Mouse (Mus musculus) heart, adult 8-10 months (tissue): ENCODE measurements around the gene Ibsp. TPM values are rescaled to one million over a fixed set of nuclear protein-coding genes. Genes with fewer than 3 reads are reported as not detected.

Experiments used
- DNase-seq: peaks from one replicate; pipeline ENCODE4 v3.0.0; 2022; ENCODE audit warnings: low spot score
- total RNA-seq, 4 experiments: library from RNA; stranded (reverse); gene quantifications; 2 replicates each; pipeline ENCODE4 v1.2.4; 2022

The Ibsp gene
- not detected for total RNA-seq

GRCm38 (mm10) chr5:104298994-104299393, at the start of gene Ibsp:
TSS of gene Ibsp (plus strand) at chr5:104299171.
- no peak for DNase-seq

- no peak for DNase-seq
Measured at GRCm38 (mm10) chr5:104251811-104252210, 47.2 kb upstream of the Ibsp start.

GRCm38 (mm10) chr5:104256585-104256984, 42.4 kb upstream of the Ibsp start:
- DNase-seq = no peak

GRCm38 (mm10) chr5:104261908-104262461, 37.0 kb upstream of the Ibsp start:
- no peak for DNase-seq

- no peak for DNase-seq
Measured at GRCm38 (mm10) chr5:104263014-104263776, 35.8 kb upstream of the Ibsp start.

GRCm38 (mm10) chr5:104294201-104294600, 4.8 kb upstream of the Ibsp start:
- no peak for DNase-seq

GRCm38 (mm10) chr5:104314073-104314472, 15.1 kb downstream of the Ibsp start:
- DNase-seq = no peak

GRCm38 (mm10) chr5:104325029-104325428, 26.1 kb downstream of the Ibsp start, which contains the start of gene Mepe:
TSS of gene Mepe (plus strand) at chr5:104325329.
- DNase-seq = no peak

GRCm38 (mm10) chr5:104326884-104327283, 27.9 kb downstream of the Ibsp start:
- DNase-seq = no peak

- no peak for DNase-seq
Measured at GRCm38 (mm10) chr5:104327389-104327788, 28.4 kb downstream of the Ibsp start.

- DNase-seq = no peak
Measured at GRCm38 (mm10) chr5:104327876-104328275, 28.9 kb downstream of the Ibsp start.

GRCm38 (mm10) chr5:104328317-104328850, 29.4 kb downstream of the Ibsp start:
- no peak for DNase-seq

GRCm38 (mm10) chr5:104329381-104329780, 30.4 kb downstream of the Ibsp start:
- no peak for DNase-seq

GRCm38 (mm10) chr5:104330088-104330487, 31.1 kb downstream of the Ibsp start:
- no peak for DNase-seq

- DNase-seq = no peak
Measured at GRCm38 (mm10) chr5:104332296-104332695, 33.3 kb downstream of the Ibsp start.

- DNase-seq = peak; percentile 71
Measured at GRCm38 (mm10) chr5:104333231-104333640, 34.3 kb downstream of the Ibsp start.

GRCm38 (mm10) chr5:104333643-104334042, 34.7 kb downstream of the Ibsp start:
- DNase-seq = no peak

- DNase-seq = no peak
Measured at GRCm38 (mm10) chr5:104334516-104334915, 35.5 kb downstream of the Ibsp start.

- DNase-seq = no peak
Measured at GRCm38 (mm10) chr5:104335962-104336361, 37.0 kb downstream of the Ibsp start.

GRCm38 (mm10) chr5:104337491-104337890, 38.5 kb downstream of the Ibsp start:
- DNase-seq = no peak

GRCm38 (mm10) chr5:104339009-104339408, 40.0 kb downstream of the Ibsp start:
- no peak for DNase-seq

- DNase-seq = no peak
Measured at GRCm38 (mm10) chr5:104339706-104340512, 40.9 kb downstream of the Ibsp start.
